Mouse (Mus musculus) limb, embryonic 11.5 days (tissue): ENCODE results near the gene Dppa3. TPM values are rescaled to one million over a fixed set of nuclear protein-coding genes. Genes with fewer than 3 reads are reported as not detected.

ENCODE experiments used
- polyA plus RNA-seq: library from polyadenylated mRNA; unstranded; fragments of >200 nt; fragmentation: Nextera tagmentation; extraction: Ambion mirVana; gene quantifications from 2 replicates; pipeline ENCODE4 v1.2.1, GENCODE M21; 2014

The Dppa3 gene
- polyA plus RNA-seq, 1 experiment from 2014 or later = not detected

Other genes with a start within 250 kb of the Dppa3 start
- 50.7 and 56.2 TPM in 2 replicates for gene Rimklb, start 127.6 kb upstream of the Dppa3 start, polyA plus RNA-seq
- 0.33 and 0.44 TPM in 2 replicates for gene Mfap5, start 120.6 kb upstream of the Dppa3 start, polyA plus RNA-seq
- gene Aicda, start 72.6 kb upstream of the Dppa3 start, polyA plus RNA-seq = 0.09 and 0.24 TPM in 2 replicates
- gene Apobec1, start 24.0 kb upstream of the Dppa3 start, polyA plus RNA-seq = 0.79 and 1.7 TPM in 2 replicates
- gene Gdf3, start 16.3 kb upstream of the Dppa3 start, polyA plus RNA-seq = 0.07 and 0.14 TPM in 2 replicates
- gene Nanog, start 81.1 kb downstream of the Dppa3 start, polyA plus RNA-seq = 0.07 and 0.09 TPM in 2 replicates
- gene Slc2a3, start 175.2 kb downstream of the Dppa3 start, polyA plus RNA-seq = 72.9 and 74.1 TPM in 2 replicates
- 3.7 and 3.9 TPM in 2 replicates for gene Foxj2, start 193.5 kb downstream of the Dppa3 start, polyA plus RNA-seq
- 0.97 and 1.0 TPM in 2 replicates for gene C3ar1, start 229.8 kb downstream of the Dppa3 start, polyA plus RNA-seq
- gene Necap1, start 248.1 kb downstream of the Dppa3 start, polyA plus RNA-seq = 59.0 and 61.5 TPM in 2 replicates